Mouse (Mus musculus) embryonic facial prominence, embryonic 12.5 days (tissue): ENCODE measurements around the gene Dlk1. TPM values are rescaled to one million over a fixed set of nuclear protein-coding genes. Genes with fewer than 3 reads are reported as not detected.

Experiments used
- polyA plus RNA-seq: library from polyadenylated mRNA; unstranded; fragments of >200 nt; fragmentation: Nextera tagmentation; extraction: Ambion mirVana; gene quantifications from 2 replicates; pipeline ENCODE4 v1.2.1, GENCODE M21; 2016

The Dlk1 gene
- polyA plus RNA-seq, 1 experiment from 2014 or later: 316 TPM

Other genes with a start within 250 kb of the Dlk1 start
- gene Rtl1, start 147.5 kb downstream of the Dlk1 start, polyA plus RNA-seq: 2.2 and 2.9 TPM in 2 replicates